Mouse (Mus musculus): ENCODE measurements around the gene 4930442H23Rik.

GRCm38 (mm10) chr10:81165118-81165517, 18.5 kb downstream of the 4930442H23Rik start:
- TF ChIP-seq CTCF (IDR thresholded peaks at IDR 0.05; ENCODE audit: extremely low read depth, insufficient read depth, low read length), result no peak
- no peak for TF ChIP-seq POLR2A (IDR thresholded peaks at IDR 0.05; ENCODE audit: extremely low read depth, insufficient read depth, low read length)

All from cortical plate, adult 2 months (tissue).